Mouse (Mus musculus): ENCODE measurements around the gene Ncoa5. TPM values are rescaled to one million over a fixed set of nuclear protein-coding genes. Genes with fewer than 3 reads are reported as not detected.
A peak's percentile ranks its signal among the peaks of the same experiment; 100 is the strongest.

Ncoa5 gene
- polyA plus RNA-seq, 1 experiment from 2014 or later: 64.9 TPM

DNA sequence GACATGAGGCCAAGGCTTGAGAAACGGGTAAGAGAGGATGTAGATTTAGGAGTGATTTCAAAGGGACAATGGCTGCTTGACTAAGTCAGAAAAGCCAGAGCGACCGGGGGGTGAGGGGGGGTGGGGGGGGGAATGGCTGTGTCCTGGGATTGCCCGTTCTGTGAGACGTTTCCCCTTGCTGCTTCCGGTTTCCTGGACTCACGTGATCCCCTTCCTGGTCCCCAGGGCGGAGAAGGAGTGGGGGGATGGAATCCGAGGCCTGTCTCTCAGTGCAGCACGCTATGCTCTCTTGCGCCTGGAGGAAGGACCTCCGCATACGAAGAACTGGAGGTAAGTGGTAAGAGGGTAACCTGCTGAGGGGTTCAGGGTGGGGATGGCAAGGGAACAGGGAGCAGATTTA lies 45.9 kb downstream of the Ncoa5 start:
- no peaks in the 10 kb centered on the region for H3K4me1 ChIP-seq (ENCODE audit: control insufficient read depth, insufficient read depth, low read length)
- DNase-seq (ENCODE audit: low spot score): no peak
- H3K9ac ChIP-seq (replicated peaks; ENCODE audit: low read length): no peak overlapping the region
- H3K4me3 ChIP-seq (ENCODE audit: low read depth, low read length): no peak overlapping the region
- ATAC-seq (replicated peaks; ENCODE audit: insufficient number of reproducible peaks, low FRiP score, low TSS enrichment, low read depth): no peak
- no peak overlapping the region for H3K4me2 ChIP-seq (ENCODE audit: low read depth, low read length)
- no peak overlapping the region for H3K27ac ChIP-seq (replicated peaks; ENCODE audit: low read depth, low read length)
- H3K27me3 ChIP-seq (ENCODE audit: control insufficient read depth, insufficient read depth, low read length): no peaks in the 10 kb centered on the region
- H3K9me3 ChIP-seq (replicated peaks; ENCODE audit: control insufficient read depth, low read length): no peaks in the 10 kb centered on the region
- WGBS: 60% methylated on average over 13 of the region's 13 CpGs
- no peaks in the 10 kb centered on the region for H3K36me3 ChIP-seq (replicated peaks; ENCODE audit: control insufficient read depth, insufficient read depth, low read depth, low read length)

DNA sequence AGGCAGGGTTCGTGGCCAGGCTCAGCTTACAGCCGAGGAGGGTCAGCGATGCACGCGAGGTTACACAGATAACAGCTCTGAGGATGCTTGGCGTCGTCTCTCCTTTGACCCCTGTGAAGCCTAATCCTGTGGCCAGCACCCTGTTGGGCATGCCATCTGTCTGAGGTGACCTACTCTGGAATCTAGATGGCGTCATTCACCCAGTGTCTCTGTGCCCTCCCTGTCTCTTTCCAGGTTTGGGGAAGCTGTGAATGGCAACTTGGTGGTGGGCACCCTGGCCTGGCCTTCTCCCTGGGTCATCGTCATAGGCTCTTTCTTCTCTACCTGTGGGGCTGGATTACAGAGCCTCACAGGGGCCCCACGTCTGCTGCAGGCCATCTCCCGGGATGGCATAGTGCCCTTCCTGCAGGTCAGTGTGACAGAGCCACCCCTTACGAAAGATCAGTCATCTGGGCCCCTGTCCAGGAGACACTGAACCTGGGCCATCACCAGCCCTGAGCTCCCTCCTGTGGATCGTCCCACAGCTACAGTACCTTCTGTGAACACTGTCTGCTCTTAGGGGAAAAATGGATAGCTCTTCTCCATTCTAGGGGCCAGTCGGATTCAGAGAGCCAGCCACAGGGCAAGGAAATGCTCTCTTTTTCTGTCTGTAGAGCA lies 48.2 kb downstream of the Ncoa5 start:
- H3K9me3 ChIP-seq (replicated peaks; ENCODE audit: control insufficient read depth, low read length): no peaks in the 10 kb centered on the region
- no peaks in the 10 kb centered on the region for H3K4me1 ChIP-seq (ENCODE audit: control insufficient read depth, insufficient read depth, low read length)
- H3K9ac ChIP-seq (replicated peaks; ENCODE audit: low read length): no peak overlapping the region
- ATAC-seq (replicated peaks; ENCODE audit: insufficient number of reproducible peaks, low FRiP score, low TSS enrichment, low read depth) (no peak), DNase-seq (ENCODE audit: low spot score) (no peak)
- no peaks in the 10 kb centered on the region for H3K27me3 ChIP-seq (ENCODE audit: control insufficient read depth, insufficient read depth, low read length)
- no peak overlapping the region for H3K4me3 ChIP-seq (ENCODE audit: low read depth, low read length)
- no peak overlapping the region for H3K27ac ChIP-seq (replicated peaks; ENCODE audit: low read depth, low read length)
- no peak overlapping the region for H3K4me2 ChIP-seq (ENCODE audit: low read depth, low read length)
- 76% methylated on average over 14 of the region's 14 CpGs for WGBS
- no peaks in the 10 kb centered on the region for H3K36me3 ChIP-seq (replicated peaks; ENCODE audit: control insufficient read depth, insufficient read depth, low read depth, low read length)

DNA sequence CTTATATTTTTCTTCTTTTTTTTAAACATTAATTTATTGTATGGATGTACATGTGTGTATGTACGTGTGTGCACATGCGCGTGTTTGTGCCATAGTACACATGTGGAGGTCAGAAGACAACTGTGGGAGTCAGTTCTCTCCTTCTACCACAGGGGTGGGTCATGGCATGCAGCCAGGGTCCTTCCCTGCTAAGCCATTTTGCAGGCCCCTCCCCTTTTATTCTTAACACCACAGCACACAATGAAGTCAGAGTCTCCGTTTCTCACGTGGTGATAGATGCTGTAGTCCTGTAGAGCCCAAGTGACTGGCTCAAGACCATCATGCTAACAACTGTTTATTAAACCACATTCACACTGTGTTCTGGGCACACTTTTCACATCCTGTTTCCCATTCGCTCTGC lies 48.7 kb downstream of the Ncoa5 start:
- Histone ChIP-seq H3K4me3 (ENCODE audit: low read depth, low read length) (no peak overlapping the region), H3K4me1 (ENCODE audit: control insufficient read depth, insufficient read depth, low read length) (no peaks in the 10 kb centered on the region), H3K27ac (replicated peaks; ENCODE audit: low read depth, low read length) (no peak overlapping the region), H3K9ac (replicated peaks; ENCODE audit: low read length) (no peak overlapping the region), H3K9me3 (replicated peaks; ENCODE audit: control insufficient read depth, low read length) (no peaks in the 10 kb centered on the region), H3K36me3 (replicated peaks; ENCODE audit: control insufficient read depth, insufficient read depth, low read depth, low read length) (no peaks in the 10 kb centered on the region), H3K27me3 (ENCODE audit: control insufficient read depth, insufficient read depth, low read length) (no peaks in the 10 kb centered on the region), H3K4me2 (ENCODE audit: low read depth, low read length) (no peak overlapping the region)
- DNase-seq (ENCODE audit: low spot score): no peak
- WGBS: 87% methylated on average over 6 of the region's 6 CpGs
- no peak for ATAC-seq (replicated peaks; ENCODE audit: insufficient number of reproducible peaks, low FRiP score, low TSS enrichment, low read depth)

DNA sequence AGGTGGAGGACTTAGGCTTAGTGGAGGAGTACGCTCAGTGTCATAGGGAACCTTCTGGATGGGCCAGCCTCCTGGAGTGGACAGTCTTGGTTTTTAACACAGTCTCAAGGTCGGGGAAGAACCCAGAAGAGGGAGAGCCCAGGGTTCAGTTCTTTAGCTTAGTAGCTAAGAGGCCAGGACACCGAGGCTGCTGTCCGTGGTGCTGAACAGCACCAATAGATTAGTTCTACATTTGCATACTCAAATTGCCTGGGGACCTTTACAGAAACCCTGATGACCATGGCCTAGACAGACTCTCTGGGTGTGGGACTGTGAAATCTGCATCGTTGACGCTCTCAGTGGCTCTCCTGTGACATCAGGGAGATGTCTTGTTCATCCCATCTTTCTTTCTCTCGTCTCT lies 54.9 kb downstream of the Ncoa5 start:
- ATAC-seq (replicated peaks; ENCODE audit: insufficient number of reproducible peaks, low FRiP score, low TSS enrichment, low read depth) (no peak), DNase-seq (ENCODE audit: low spot score) (peak; percentile 83)
- WGBS: 19% methylated on average over 7 of the region's 7 CpGs
- Histone ChIP-seq H3K27ac (replicated peaks; ENCODE audit: low read depth, low read length) (no peak overlapping the region), H3K9me3 (replicated peaks; ENCODE audit: control insufficient read depth, low read length) (no peaks in the 10 kb centered on the region), H3K4me1 (ENCODE audit: control insufficient read depth, insufficient read depth, low read length) (no peaks in the 10 kb centered on the region), H3K4me2 (ENCODE audit: low read depth, low read length) (no peak overlapping the region), H3K27me3 (ENCODE audit: control insufficient read depth, insufficient read depth, low read length) (no peaks in the 10 kb centered on the region), H3K9ac (replicated peaks; ENCODE audit: low read length) (no peak overlapping the region), H3K4me3 (ENCODE audit: low read depth, low read length) (no peak overlapping the region), H3K36me3 (replicated peaks; ENCODE audit: control insufficient read depth, insufficient read depth, low read depth, low read length) (no peaks in the 10 kb centered on the region)

DNA sequence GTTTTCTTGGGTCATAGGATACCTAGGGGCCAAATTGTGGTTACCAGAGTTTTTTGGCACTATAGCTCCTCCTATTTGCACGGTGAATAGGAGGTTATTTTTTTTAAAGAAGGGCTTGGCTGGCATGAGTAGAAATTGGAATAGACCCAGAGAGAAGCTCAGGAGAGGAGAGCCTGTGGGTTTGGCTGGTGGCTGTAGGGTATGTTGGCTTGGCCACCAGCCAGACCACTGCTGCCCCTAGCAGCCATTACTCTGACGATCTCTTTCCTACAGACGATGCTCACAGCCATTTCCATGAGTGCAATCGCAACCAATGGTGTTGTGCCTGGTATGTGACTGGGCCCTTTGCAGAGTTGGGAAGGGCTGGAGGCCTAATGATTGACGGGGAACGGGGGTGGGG lies 59.1 kb downstream of the Ncoa5 start:
- Histone ChIP-seq H3K4me1 (ENCODE audit: control insufficient read depth, insufficient read depth, low read length) (no peaks in the 10 kb centered on the region; the same call in 1 of the 2 replicates), H3K4me2 (ENCODE audit: low read depth, low read length) (no peak overlapping the region), H3K4me3 (ENCODE audit: low read depth, low read length) (no peak overlapping the region), H3K9me3 (replicated peaks; ENCODE audit: control insufficient read depth, low read length) (no peaks in the 10 kb centered on the region), H3K9ac (replicated peaks; ENCODE audit: low read length) (no peak overlapping the region), H3K36me3 (replicated peaks; ENCODE audit: control insufficient read depth, insufficient read depth, low read depth, low read length) (no peaks in the 10 kb centered on the region), H3K27me3 (ENCODE audit: control insufficient read depth, insufficient read depth, low read length) (peaks cover 16% of the 10 kb centered on the region), H3K27ac (replicated peaks; ENCODE audit: low read depth, low read length) (no peak overlapping the region)
- no peak for DNase-seq (ENCODE audit: low spot score)
- ATAC-seq (replicated peaks; ENCODE audit: insufficient number of reproducible peaks, low FRiP score, low TSS enrichment, low read depth): no peak
- 80% methylated on average over 6 of the region's 6 CpGs for WGBS

DNA sequence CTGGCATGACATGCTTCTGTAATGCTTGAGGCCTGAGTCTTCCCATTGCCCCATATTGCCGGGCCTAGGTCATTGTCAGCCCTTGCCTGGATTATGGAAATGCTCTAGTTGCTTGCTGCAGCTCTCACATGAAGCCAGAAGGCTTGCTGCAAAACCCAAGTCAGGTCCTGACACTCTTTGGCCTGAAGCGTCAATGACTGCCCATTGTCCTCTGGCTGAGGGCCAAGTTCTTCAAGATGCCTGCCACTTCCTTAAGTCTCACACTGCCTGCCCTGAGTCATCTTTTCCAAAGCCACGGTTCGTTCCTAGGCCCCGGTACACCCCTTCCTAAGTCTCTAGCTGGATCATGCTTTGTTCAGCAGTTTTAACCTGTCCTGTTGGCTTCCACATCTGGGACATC lies 62.0 kb downstream of the Ncoa5 start:
- Histone ChIP-seq H3K27ac (replicated peaks; ENCODE audit: low read depth, low read length) (no peak overlapping the region), H3K9ac (replicated peaks; ENCODE audit: low read length) (no peak overlapping the region), H3K4me1 (ENCODE audit: control insufficient read depth, insufficient read depth, low read length) (peaks cover 4% of the 10 kb centered on the region), H3K9me3 (replicated peaks; ENCODE audit: control insufficient read depth, low read length) (no peaks in the 10 kb centered on the region), H3K27me3 (ENCODE audit: control insufficient read depth, insufficient read depth, low read length) (peaks cover 44% of the 10 kb centered on the region), H3K4me2 (ENCODE audit: low read depth, low read length) (no peak overlapping the region), H3K36me3 (replicated peaks; ENCODE audit: control insufficient read depth, insufficient read depth, low read depth, low read length) (no peaks in the 10 kb centered on the region), H3K4me3 (ENCODE audit: low read depth, low read length) (no peak overlapping the region)
- DNase-seq (ENCODE audit: low spot score) (no peak), ATAC-seq (replicated peaks; ENCODE audit: insufficient number of reproducible peaks, low FRiP score, low TSS enrichment, low read depth) (no peak)
- 59% methylated on average over 5 of the region's 5 CpGs for WGBS

DNA sequence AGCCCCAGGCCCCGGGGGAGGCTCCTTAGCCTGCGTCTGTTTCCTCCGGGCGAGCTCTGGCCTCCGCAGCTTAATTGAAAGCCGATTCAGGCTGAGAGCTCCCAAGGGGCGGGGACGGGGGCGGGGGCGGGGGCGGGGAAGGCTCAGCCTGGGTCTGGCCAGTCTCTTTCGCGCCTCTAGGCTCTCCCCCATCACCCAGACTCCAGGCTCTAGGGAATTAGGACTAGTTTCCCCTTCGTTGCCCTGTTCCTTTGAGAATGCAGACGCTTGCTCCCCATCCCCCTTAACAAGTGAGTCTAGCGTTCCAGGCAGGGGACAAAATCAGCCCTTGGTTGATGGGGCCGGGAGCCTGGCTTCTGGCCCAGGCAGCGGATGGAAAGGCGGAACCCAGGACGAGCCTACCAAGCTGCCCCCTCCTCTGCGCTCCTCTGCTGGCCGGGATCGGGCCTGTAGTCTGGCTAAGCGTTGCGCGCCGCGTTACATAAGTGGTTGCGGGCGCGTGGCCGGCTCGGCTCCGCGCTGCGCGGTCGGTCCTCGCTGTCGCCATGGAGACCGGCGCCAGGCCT lies 64.0 kb downstream of the Ncoa5 start:
- no peak overlapping the region for H3K27ac ChIP-seq (replicated peaks; ENCODE audit: low read depth, low read length)

DNA sequence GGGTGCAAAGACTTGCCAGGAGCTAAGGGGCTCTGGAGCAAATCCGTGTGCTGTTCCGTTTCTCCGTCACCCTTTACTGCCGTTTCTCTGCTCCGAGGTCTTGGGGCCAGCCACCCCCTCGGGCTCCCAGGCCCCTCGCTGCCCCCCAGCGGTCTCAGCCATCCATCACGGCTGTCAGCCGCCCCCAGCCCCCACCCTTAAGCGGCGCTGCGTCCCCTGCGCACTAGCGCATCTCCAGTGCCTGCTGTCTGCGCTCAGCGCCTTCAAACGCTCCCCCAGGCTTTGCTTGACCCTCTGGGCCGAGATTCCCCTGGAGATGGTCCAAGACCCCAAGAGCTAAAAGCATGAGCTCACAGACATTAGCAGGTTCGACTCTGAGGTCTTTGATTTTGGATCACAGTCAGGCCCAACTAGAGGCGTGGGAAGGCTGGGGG lies 65.3 kb downstream of the Ncoa5 start:
- Histone ChIP-seq H3K9me3 (replicated peaks; ENCODE audit: control insufficient read depth, low read length) (no peaks in the 10 kb centered on the region), H3K36me3 (replicated peaks; ENCODE audit: control insufficient read depth, insufficient read depth, low read depth, low read length) (no peaks in the 10 kb centered on the region), H3K27me3 (ENCODE audit: control insufficient read depth, insufficient read depth, low read length) (peaks cover 59% of the 10 kb centered on the region), H3K4me1 (ENCODE audit: control insufficient read depth, insufficient read depth, low read length) (peaks cover 5% of the 10 kb centered on the region), H3K27ac (replicated peaks; ENCODE audit: low read depth, low read length) (no peak overlapping the region), H3K4me3 (ENCODE audit: low read depth, low read length) (no peak overlapping the region), H3K4me2 (ENCODE audit: low read depth, low read length) (no peak overlapping the region), H3K9ac (replicated peaks; ENCODE audit: low read length) (no peak overlapping the region)
- no peak for DNase-seq (ENCODE audit: low spot score)
- no peak for ATAC-seq (replicated peaks; ENCODE audit: insufficient number of reproducible peaks, low FRiP score, low TSS enrichment, low read depth)
- WGBS: under 1% methylated on average over 21 of the region's 21 CpGs

More for the DNA sequence above, 64.0 kb downstream of the Ncoa5 start:
- H3K4me1 ChIP-seq (ENCODE audit: control insufficient read depth, insufficient read depth, low read length): peaks cover 5% of the 10 kb centered on the region
- H3K9me3 ChIP-seq (replicated peaks; ENCODE audit: control insufficient read depth, low read length): no peaks in the 10 kb centered on the region
- peaks cover 59% of the 10 kb centered on the region for H3K27me3 ChIP-seq (ENCODE audit: control insufficient read depth, insufficient read depth, low read length)
- H3K9ac ChIP-seq (replicated peaks; ENCODE audit: low read length): no peak overlapping the region
- peak overlapping the region; percentile 34 for H3K4me2 ChIP-seq (ENCODE audit: low read depth, low read length)
- H3K4me3 ChIP-seq (ENCODE audit: low read depth, low read length): no peak overlapping the region; the same call in 1 of the 2 replicates
- 0% methylated on average over 42 of the region's 42 CpGs for WGBS
- H3K36me3 ChIP-seq (replicated peaks; ENCODE audit: control insufficient read depth, insufficient read depth, low read depth, low read length): no peaks in the 10 kb centered on the region
- peak; percentile 57; the same call in 1 of the 2 replicates for ATAC-seq (replicated peaks; ENCODE audit: insufficient number of reproducible peaks, low FRiP score, low TSS enrichment, low read depth)
- DNase-seq (ENCODE audit: low spot score): peak; percentile 29

Measured in embryonic facial prominence, embryonic 11.5 days (tissue).